Mouse (Mus musculus): ENCODE data around the gene Glyctk. TPM values are rescaled to one million over a fixed set of nuclear protein-coding genes. Genes with fewer than 3 reads are reported as not detected.

Glyctk gene
- polyA plus RNA-seq, 1 experiment = 1.7 TPM

DNA sequence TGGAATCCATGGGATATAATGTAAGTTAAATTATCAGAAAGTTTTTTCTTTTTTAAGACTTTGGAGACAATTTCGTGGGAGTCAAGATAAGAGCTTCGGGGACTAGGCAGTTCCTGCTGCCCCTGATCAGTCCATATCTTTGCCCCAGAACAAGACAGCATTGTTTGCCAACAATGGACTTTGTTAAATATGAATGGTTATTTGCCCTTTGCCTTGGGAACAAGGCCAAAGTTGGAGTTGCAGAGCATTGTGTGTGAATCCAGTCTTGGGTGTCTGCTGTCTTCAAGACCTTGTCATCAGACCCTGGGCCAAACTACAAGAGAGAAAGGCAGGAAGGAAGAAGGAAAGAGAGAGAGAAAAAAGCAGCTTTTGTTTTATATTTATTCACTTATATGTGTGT is 8.8 kb upstream of the Glyctk start:
- no peak overlapping the region for H3K4me3 ChIP-seq (replicated peaks; ENCODE audit: insufficient read depth, low read depth, low read length)
- DNase-seq = no peak
- TF ChIP-seq CTCF (IDR thresholded peaks at IDR 0.05; ENCODE audit: borderline replicate concordance, insufficient read depth, low read depth, low read length) (no peak), POLR2A (IDR thresholded peaks at IDR 0.05; ENCODE audit: borderline replicate concordance, insufficient read depth, low read length) (no peak)
- H3K27ac ChIP-seq (ENCODE audit: insufficient read depth, low read length) = no peak overlapping the region
- H3K4me1 ChIP-seq (ENCODE audit: control insufficient read depth, insufficient read depth, low read length) = peaks cover 3% of the 10 kb centered on the region
- no peaks in the 10 kb centered on the region for H3K27me3 ChIP-seq (ENCODE audit: control insufficient read depth, insufficient read depth, low read length)
- WGBS = 75% methylated on average over 2 of the region's 2 CpGs

DNA sequence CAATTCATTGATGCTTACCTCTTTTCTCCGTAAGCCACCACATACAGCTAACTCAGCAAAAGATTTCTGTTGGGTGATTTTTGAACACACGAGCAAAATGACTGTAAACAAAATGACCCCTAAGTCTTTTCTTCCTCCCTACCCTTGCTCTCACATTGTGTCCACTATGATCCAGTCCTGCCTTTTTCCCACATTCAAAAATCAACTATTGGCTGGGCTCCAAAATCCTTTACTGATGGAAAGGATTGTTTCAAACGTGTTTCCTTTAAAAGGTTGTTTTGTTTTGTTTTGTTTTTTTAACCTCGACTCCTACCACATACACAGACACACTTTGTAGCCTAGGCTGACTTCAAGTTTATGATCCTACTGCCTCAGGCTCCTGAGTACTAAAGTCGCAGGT is 2.5 kb upstream of the Glyctk start:
- Histone ChIP-seq H3K4me1 (ENCODE audit: control insufficient read depth, insufficient read depth, low read length) (no peaks in the 10 kb centered on the region; the same call in none of the 2 replicates), H3K27me3 (ENCODE audit: control insufficient read depth, insufficient read depth, low read length) (no peaks in the 10 kb centered on the region), H3K4me3 (replicated peaks; ENCODE audit: insufficient read depth, low read depth, low read length) (peak overlapping the region; percentile 94), H3K27ac (ENCODE audit: insufficient read depth, low read length) (peak overlapping the region; percentile 99)
- 45% methylated on average over 5 of the region's 5 CpGs for WGBS
- no peak for DNase-seq
- TF ChIP-seq CTCF (IDR thresholded peaks at IDR 0.05; ENCODE audit: borderline replicate concordance, insufficient read depth, low read depth, low read length) (no peak), POLR2A (IDR thresholded peaks at IDR 0.05; ENCODE audit: borderline replicate concordance, insufficient read depth, low read length) (no peak)

DNA sequence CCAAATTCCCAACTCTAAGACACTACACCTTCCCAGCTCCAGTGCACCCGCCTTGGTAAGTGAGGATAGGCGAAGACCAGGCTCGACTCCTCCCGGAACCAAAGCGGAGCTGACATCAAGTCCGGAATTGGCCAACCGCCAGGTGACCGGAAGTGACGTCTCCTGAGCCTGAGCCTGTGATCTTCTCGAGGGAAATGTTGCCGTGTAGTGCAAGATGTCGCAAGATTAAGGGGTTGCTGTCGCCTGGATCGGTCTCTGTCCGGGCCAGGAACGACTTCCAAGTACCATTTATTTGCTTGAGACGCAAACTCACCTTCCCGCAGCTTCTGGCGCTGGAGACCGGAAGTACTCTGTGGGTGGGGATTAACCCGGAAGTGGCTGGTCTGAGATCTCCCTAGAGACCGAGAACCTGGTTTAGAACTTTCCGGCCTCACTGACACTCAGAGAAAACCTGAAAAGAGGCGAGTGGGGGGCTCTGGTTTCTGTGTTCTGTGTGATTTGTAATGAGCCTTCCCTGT is 1.9 kb upstream of the Glyctk start:
- Histone ChIP-seq H3K4me3 (replicated peaks; ENCODE audit: insufficient read depth, low read depth, low read length) (peak overlapping the region; percentile 94), H3K27ac (ENCODE audit: insufficient read depth, low read length) (peak overlapping the region; percentile 99), H3K27me3 (ENCODE audit: control insufficient read depth, insufficient read depth, low read length) (no peaks in the 10 kb centered on the region), H3K4me1 (ENCODE audit: control insufficient read depth, insufficient read depth, low read length) (no peaks in the 10 kb centered on the region; the same call in none of the 2 replicates)
- WGBS = 1% methylated on average over 24 of the region's 24 CpGs
- TF ChIP-seq CTCF (IDR thresholded peaks at IDR 0.05; ENCODE audit: borderline replicate concordance, insufficient read depth, low read depth, low read length) (no peak), POLR2A (IDR thresholded peaks at IDR 0.05; ENCODE audit: borderline replicate concordance, insufficient read depth, low read length) (peak; percentile 69; the same call in 1 of the 2 replicates)
- DNase-seq = peak; percentile 95 to 99

DNA sequence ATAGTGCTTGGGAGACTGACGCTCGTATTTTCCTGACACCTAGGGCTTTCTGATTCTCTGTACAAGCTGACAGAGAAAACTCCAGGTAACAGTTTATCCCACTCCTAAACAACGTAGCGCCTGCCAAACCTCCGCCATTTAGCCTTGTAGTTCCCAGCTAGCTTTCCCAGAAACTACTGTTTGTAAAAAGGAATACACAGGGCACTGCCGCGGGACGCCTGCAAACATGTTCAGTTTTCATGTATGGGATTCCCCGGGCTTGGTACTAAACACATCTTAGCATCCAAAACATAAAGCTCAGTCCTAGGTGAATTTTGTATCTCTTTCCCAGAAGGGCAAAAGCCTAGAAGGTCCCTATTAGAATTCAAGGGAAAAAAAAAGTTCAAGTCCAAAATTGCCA is 1.3 kb upstream of the Glyctk start:
- H3K27me3 ChIP-seq (ENCODE audit: control insufficient read depth, insufficient read depth, low read length) = no peaks in the 10 kb centered on the region
- DNase-seq = no peak
- no peak overlapping the region for H3K4me3 ChIP-seq (replicated peaks; ENCODE audit: insufficient read depth, low read depth, low read length)
- WGBS = 80% methylated on average over 9 of the region's 9 CpGs
- peaks cover 2% of the 10 kb centered on the region for H3K4me1 ChIP-seq (ENCODE audit: control insufficient read depth, insufficient read depth, low read length)
- TF ChIP-seq CTCF (IDR thresholded peaks at IDR 0.05; ENCODE audit: borderline replicate concordance, insufficient read depth, low read depth, low read length) (no peak), POLR2A (IDR thresholded peaks at IDR 0.05; ENCODE audit: borderline replicate concordance, insufficient read depth, low read length) (no peak)
- no peak overlapping the region for H3K27ac ChIP-seq (ENCODE audit: insufficient read depth, low read length)

DNA sequence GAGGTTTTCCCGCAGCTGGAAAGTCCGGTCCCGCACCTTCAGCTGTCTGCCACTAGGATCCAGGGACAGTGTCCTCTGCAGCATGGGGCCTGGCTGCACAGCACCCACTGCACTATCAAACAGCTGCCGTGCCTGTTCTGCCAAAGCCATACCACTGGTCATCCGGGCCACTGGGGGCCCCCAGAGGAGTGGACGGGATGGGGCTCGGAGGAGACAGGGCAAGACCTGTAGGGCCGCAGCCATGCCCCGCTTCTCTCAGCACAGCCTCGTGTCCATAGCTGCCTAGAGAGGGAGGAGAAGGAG is 364 bp downstream of the Glyctk start:
- TF ChIP-seq POLR2A (IDR thresholded peaks at IDR 0.05; ENCODE audit: borderline replicate concordance, insufficient read depth, low read length) (no peak), CTCF (IDR thresholded peaks at IDR 0.05; ENCODE audit: borderline replicate concordance, insufficient read depth, low read depth, low read length) (no peak)
- Histone ChIP-seq H3K27ac (ENCODE audit: insufficient read depth, low read length) (no peak overlapping the region), H3K4me3 (replicated peaks; ENCODE audit: insufficient read depth, low read depth, low read length) (no peak overlapping the region), H3K27me3 (ENCODE audit: control insufficient read depth, insufficient read depth, low read length) (no peaks in the 10 kb centered on the region), H3K4me1 (ENCODE audit: control insufficient read depth, insufficient read depth, low read length) (peaks cover 8% of the 10 kb centered on the region)
- no peak for DNase-seq
- WGBS = 82% methylated on average over 10 of the region's 10 CpGs

DNA sequence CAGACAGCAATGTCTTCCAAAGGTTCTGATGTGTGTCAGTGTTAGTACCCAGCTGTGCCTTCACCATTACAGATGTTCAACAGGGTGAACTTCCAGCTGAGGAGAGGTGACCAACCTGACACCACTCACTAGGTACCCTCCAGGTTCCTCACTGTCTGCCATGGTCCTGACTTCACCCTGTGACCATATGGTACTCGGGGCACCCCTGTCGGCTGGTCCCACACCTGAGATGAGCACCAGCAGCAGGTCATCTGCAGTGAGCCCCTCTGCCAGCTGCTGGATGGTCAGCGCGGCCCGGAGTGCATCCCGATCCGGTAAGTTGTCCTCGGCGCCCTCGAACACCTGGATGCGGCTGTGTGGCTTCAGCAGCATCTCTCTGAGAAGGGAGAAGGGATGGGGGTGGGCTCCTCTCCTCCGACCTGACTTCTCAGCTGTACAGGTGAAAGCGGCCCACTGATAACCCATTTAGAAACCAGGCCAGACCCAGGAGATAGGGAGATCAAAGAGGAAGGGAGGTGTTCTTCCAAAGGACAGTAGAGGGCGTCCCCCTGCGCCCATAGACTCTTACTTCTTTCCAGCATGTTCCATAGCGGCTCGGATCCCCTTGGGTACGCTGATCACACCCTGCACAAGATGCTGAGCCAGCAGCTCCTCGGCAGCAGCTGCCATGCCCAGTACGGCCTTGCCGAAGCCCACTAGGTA is 866 bp downstream of the Glyctk start:
- H3K4me1 ChIP-seq (ENCODE audit: control insufficient read depth, insufficient read depth, low read length) = peaks cover 8% of the 10 kb centered on the region
- H3K27ac ChIP-seq (ENCODE audit: insufficient read depth, low read length) = no peak overlapping the region
- H3K27me3 ChIP-seq (ENCODE audit: control insufficient read depth, insufficient read depth, low read length) = no peaks in the 10 kb centered on the region
- TF ChIP-seq POLR2A (IDR thresholded peaks at IDR 0.05; ENCODE audit: borderline replicate concordance, insufficient read depth, low read length) = no peak
- no peak for TF ChIP-seq CTCF (IDR thresholded peaks at IDR 0.05; ENCODE audit: borderline replicate concordance, insufficient read depth, low read depth, low read length)
- DNase-seq = no peak
- 76% methylated on average over 21 of the region's 21 CpGs for WGBS
- no peak overlapping the region for H3K4me3 ChIP-seq (replicated peaks; ENCODE audit: insufficient read depth, low read depth, low read length)

DNA sequence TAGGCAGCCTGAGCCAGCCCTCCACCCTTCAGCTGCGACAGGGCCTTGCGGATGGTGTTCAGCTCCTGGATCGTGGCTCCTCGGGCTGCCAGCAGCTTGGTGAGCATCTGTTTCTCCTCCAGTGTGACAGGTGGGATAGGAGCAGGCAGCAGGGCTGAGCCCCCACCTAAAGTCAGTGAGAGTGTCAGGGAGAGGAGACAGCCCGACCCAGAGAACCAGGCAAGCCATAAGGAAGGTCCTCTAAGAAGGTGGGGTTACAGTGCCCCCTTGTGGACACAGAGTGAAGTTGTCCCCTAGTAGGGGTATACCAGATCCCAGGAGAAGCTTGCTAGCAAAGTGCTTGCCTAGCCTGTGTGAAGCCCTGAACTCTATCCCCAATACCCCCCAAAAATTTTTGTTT is 1.5 kb downstream of the Glyctk start:
- peak; percentile 69 to 70 for DNase-seq
- Histone ChIP-seq H3K4me1 (ENCODE audit: control insufficient read depth, insufficient read depth, low read length) (peaks cover 8% of the 10 kb centered on the region), H3K27ac (ENCODE audit: insufficient read depth, low read length) (no peak overlapping the region), H3K4me3 (replicated peaks; ENCODE audit: insufficient read depth, low read depth, low read length) (no peak overlapping the region), H3K27me3 (ENCODE audit: control insufficient read depth, insufficient read depth, low read length) (no peaks in the 10 kb centered on the region)
- WGBS = 34% methylated on average over 5 of the region's 5 CpGs
- no peak for TF ChIP-seq POLR2A (IDR thresholded peaks at IDR 0.05; ENCODE audit: borderline replicate concordance, insufficient read depth, low read length)
- TF ChIP-seq CTCF (IDR thresholded peaks at IDR 0.05; ENCODE audit: borderline replicate concordance, insufficient read depth, low read depth, low read length) = peak; percentile 61; the same call in 1 of the 2 replicates

DNA sequence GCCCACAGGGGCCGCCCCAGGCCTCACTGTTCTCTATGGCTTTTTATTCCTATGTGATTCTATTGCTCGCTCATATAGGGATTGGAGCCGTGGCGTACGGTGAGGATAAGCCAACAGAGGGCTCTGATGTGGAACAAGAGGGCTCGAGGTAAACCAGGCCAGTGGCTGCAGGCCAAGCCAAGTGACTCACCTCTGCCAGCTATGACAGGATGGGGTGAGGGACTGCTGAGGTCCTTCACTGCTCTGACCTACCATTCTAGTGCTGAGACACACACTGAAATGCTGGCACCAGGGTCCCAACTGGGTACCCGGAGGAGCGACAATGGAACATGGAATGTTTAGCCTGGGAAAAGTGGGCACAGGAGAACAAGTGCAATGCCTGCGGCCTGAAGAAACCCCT is 3.8 kb downstream of the Glyctk start:
- no peaks in the 10 kb centered on the region for H3K27me3 ChIP-seq (ENCODE audit: control insufficient read depth, insufficient read depth, low read length)
- H3K27ac ChIP-seq (ENCODE audit: insufficient read depth, low read length) = no peak overlapping the region
- no peak overlapping the region for H3K4me3 ChIP-seq (replicated peaks; ENCODE audit: insufficient read depth, low read depth, low read length)
- TF ChIP-seq POLR2A (IDR thresholded peaks at IDR 0.05; ENCODE audit: borderline replicate concordance, insufficient read depth, low read length) (no peak), CTCF (IDR thresholded peaks at IDR 0.05; ENCODE audit: borderline replicate concordance, insufficient read depth, low read depth, low read length) (no peak)
- peak; percentile 54 to 76 for DNase-seq
- H3K4me1 ChIP-seq (ENCODE audit: control insufficient read depth, insufficient read depth, low read length) = peaks cover 11% of the 10 kb centered on the region
- WGBS = 58% methylated on average over 9 of the region's 9 CpGs

Data from cerebellum, adult 2 months (tissue).